Mouse (Mus musculus): ENCODE data around the gene Cyb5r1.
"Not testable (repeated sequence)": the region's sequence is repeated elsewhere in the genome, so short reads cannot be mapped to it uniquely, and the experiment has no call there.

Gene Cyb5r1

DNA sequence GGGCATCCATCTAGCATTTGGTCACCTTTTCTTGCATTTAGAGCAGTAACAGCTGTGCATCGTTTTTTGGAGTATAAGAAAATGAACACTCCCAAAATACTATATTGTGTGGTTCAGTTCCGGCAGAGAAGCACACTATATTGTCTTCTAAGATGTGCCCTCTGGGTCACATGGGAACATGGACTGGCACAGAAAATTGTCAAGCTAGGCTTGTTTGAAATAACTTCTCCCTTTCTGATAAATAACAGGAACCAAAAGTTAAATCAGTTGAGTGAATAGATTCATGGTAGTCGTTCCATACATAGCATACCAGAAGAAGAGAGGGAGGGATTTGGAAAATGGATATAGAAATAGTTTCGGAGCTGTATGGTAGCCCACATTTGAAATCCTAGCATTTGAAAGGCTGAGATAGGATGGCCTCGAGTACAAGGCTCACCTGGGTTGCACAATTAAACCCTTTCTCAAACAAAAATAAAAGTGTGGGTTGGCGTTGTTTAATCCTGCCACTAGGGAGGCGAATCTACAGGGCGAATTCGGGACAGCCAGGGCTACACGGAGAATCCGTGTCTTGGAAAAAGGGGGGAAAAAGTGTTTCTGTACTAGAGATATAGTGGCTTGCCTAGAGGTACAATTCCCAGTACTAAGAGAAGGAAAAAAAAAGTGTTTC, 9.3 kb downstream of the Cyb5r1 start:
- DNase-seq (ENCODE audit: low spot score in 2 of 2) = no peak

DNA sequence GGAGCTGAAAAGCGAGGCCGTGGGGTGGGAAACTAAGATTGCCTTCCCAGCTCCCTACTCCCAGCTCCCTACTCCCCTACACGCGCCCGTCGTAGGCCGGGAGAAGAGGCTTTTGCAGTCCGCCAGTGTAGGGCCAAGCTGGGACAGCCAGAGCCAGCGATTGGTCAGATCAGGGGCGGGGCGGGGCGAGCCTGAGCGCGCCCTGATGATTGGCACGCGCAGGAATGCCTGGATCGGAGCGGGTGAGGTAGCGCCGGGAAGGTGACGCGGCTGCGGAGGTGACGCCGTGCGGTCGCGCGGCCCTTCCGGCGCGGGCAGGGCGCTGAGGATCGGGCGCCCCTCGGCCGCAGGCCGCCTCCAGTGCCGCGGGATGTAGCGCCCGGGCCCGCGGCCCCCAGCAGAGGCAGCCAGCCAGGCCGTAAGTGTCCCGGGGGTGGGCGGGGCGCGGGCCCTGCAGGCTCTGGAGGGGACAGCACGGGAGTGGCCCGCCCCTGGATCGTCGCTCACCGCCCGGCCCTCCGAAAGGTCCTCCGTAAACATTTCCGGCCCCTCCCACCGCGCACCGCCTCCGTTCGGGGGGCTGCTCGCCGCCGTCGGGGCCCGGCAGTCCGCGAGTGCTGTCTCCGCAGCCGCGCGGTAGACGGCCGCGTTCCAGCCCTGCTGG, 9.9 kb downstream of the Cyb5r1 start, which contains the start of gene Adipor1:
TSS of gene Adipor1 (plus strand) at position 211 of the 664 bp plus-strand sequence.
- DNase-seq (ENCODE audit: low spot score in 2 of 2) = peak; percentile 94 to 98

DNA sequence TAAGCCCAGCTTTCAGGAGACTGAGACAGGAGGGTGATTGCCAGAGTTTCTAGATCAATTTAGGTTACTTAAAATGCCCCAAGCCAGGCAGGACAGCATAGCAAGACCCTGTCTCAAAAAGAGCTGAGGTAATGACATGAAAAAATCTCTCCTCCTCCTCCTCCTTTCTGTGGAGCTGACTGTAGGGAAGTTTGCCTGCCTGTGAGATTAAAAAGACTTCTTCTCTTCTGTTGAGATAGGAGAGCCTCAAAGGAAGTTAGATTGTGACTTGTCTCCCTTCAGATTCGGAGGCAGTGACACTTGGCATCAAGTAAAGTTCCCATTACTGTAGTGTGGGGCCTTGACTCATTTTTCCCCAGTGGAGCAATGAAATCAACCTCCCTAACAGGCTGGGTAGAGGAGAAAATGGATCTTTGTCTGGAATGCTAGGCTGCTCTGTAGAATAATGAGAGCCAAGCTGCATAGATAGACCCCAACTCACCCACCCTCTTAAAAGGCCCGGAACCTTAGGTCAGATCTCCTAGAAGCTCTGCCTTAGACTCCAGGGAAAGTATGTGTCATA, 13.1 kb downstream of the Cyb5r1 start:
- DNase-seq (ENCODE audit: low spot score in 2 of 2) = no peak

DNA sequence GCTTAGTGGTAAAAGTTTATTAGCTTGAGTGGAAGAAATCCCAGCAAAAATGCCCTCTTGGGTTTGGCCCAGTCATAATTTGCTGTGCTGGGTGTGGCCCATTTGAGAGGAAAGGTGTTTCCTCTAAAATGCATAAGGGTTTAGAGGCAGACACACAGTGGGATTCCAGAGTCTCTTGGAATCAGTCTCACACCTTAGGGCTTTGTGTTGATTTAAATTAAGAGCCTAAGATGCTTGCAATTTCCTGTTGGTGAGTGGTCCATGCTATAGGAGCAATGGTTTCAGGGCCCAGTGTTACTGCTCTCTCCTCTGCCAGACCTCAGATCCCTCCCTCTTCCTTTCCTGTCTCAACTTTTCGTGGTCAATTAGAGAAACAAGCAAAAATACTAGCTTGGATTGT, 13.8 kb downstream of the Cyb5r1 start:
- DNase-seq (ENCODE audit: low spot score in 2 of 2) = no peak

DNA sequence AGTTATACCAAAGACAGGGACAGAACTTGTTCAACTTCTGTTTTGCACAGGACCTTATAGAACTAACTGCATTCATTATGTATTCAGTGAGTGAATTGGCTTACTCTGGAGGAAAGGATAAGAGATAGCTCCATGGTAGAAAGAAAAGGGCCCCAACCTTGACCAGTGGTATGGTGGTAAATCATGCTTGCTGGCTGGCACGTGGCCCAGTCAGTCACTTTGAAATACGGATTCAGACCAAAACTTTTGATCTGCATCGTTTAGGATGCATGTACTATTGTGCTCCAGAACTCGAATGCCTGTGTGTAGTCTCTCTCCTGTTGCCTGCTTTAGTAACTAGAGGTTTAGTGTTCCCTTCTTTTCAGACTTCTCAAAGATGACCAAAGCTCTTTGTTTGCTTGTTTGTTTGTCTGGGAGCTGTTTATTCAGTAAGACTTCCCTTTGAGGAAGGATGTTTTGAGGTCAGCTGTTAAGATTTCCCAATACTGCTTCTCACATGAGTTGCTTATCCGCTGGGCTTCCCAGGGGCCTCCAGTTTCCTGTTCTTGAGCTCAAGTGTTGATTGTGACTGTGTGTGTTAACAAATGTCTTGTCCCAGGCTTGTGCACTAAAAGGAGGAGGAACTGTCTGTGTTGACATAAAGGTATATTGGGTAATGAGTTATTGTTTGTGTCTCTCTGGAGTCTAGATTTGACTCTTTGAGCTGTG, 14.5 kb downstream of the Cyb5r1 start:
- DNase-seq (ENCODE audit: low spot score in 2 of 2) = no peak

DNA sequence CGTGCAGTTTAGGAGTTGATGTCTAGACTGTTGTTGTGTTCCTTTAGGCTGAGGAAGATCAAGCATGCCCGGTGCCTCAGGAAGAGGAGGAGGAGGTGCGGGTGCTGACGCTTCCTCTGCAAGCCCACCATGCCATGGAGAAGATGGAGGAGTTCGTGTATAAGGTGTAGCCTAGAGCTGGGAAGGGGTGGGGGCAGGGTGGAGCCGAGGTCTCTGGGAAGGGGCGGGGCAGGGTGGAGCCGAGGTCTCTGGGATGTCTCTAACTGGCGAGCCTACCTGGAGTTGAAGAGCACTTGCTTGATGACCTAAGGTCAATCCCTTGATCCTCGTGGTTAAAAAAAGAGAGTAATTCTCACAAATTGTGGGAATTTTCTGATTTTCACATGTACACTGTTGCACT, 18.6 kb downstream of the Cyb5r1 start:
- no peak for DNase-seq (ENCODE audit: low spot score in 2 of 2)

DNA sequence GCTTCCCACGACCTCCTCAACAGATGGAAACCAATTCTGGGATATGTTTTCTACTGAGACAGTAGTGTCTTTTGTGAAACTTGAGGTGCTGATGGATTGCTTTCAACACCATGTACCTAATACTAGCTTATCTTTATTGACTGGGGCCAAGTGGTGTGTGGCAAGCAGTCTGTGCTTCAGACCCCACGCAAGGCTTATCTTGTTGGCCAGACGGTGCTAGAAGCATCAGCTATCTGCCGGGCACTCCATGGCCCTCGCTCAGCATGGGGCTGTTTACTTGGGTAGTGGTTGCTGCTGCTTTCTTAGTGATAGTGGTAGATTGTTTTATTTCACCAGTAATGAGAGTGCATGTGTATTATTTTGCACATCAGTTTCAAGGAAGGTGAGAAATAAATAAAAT, 20.9 kb downstream of the Cyb5r1 start:
- no peak for DNase-seq (ENCODE audit: low spot score in 2 of 2)

DNA sequence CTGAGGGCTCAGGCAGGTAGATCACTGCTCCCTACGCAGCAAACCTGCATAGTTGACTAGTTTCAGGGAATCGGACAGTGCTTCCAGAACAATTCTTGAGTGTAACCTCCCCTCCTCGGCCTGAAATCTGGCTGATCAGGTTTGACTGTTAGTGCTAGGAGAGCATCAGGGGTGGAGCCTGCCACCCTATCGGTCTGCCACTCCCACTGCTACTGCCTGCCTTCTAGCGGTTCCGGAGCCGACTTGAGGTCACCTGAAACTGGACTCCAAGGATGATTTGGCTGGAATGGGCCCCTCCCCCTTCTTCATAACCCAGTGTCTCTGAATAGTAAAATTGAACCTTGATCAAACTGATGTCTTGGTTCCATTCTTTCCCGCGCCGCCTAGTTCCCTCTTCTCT, 27.6 kb downstream of the Cyb5r1 start:
- no peak for DNase-seq (ENCODE audit: low spot score in 2 of 2)

DNA sequence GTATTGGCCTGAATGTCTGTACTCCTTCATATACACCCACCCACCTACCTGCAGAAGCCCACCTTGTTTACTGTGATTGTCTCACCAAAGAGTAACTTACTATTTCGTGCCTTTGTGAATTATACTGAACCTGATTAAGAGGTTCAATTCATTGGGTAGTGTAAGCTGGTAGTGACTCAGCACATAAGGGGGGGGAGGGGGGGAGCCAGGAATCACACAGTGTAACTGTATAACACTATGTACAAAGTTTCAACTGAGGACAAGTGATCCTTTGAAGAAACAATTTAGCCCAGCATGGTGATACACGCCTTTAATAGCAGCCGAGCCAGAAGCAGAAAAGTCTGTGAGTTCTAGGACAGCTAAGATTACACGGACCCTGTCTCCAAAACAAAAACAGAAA, 28.1 kb downstream of the Cyb5r1 start:
- no peak for DNase-seq (ENCODE audit: low spot score in 2 of 2)

DNA sequence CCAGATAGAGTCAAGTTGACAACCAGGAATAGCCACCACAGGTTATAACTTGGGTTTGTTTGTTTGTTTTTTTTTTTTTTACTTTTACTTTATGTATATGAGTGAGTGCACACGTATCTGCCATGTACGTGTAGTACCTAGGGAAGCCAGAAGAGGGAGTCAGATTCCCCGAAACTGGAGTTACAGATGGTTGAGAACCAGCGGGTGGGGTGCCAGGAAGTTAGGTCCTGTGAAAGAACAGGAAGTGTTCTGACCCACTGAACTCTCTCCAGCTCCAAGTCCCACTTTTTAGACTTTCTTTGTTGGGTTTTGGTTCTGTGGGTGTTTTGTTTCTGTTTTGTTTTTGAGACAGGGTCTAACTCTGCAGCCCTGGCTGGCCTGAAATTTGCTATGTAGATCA, 30.1 kb downstream of the Cyb5r1 start:
- no peak for DNase-seq (ENCODE audit: low spot score in 2 of 2)

DNA sequence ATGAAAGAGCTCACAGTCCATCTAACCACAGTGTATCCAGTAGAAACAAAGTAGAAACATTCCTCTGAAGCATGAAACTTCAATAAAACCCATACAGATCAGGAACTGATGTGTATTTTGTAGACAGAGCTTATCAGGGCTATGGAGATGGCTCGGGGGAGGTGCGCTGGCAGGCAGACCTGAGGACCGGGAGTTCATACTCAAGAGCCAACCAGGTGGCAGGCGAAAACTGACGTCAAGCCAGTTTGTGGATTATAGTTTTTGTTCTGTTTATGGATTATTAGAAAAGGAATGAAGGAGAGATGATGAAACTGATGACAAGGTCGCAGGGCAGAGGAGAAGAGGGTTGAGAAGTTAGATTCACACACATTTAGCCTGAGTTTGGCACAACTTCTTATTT, 35.1 kb downstream of the Cyb5r1 start:
- DNase-seq (ENCODE audit: low spot score in 2 of 2) = no peak

DNA sequence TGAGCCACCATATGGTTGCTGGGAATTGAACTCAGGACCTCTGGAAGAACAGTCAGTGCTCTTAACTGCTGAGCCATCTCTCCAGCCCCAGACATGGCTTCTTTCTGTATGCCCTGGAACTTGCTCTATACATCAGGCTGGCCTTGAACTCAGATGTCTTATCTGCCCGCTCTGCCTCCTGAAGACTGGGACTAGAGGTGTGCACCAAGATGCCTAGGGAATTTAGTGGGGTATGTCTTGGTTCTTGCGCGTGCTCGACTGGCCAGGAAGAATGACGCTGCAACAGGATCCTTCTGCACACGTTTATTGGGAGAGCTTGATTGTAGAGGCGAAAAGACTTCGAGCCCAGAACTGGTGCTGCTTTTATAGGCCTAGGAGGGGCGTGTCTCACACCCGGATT, 36.4 kb downstream of the Cyb5r1 start:
- DNase-seq (ENCODE audit: low spot score in 2 of 2) = not testable (repeated sequence)

DNA sequence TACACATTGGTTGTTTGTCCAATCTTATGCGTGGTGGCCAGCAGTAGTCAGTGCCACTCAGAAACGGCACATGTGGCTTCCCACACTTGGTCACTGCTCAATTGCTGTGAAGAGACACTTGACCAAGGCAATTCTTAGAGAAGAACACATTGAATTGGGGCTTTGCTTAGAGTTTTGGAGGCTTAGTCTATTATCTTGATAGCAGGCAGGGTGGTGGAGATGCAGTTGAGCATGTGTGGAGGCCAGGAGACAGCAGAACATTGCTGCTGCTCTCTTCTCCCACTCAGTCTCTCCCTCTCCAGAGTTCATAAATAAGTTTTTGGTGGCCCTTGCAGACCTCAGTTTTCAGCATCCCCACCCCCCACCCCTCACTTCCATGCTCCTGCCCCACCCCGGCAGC, 37.0 kb downstream of the Cyb5r1 start:
- no peak for DNase-seq (ENCODE audit: low spot score in 2 of 2)

DNA sequence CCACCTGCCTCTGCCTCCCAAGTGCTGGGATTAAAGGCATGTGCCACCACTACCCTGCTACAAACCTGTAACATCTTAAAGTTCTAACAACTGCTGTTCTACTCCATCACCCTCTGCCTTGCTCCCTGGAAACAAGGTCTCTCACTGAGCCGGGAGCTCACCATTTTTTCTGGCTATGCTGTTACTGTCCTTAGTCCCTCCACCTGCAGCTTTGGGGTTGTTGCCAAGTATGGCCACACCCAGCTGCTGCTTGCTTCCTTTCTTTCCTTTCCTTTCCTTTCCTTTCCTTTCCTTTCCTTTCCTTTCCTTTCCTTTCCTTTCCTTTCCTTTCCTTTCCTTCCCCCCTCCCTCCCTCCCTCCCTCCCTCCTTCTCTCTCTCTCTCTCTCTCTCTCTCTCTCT, 37.9 kb downstream of the Cyb5r1 start:
- DNase-seq (ENCODE audit: low spot score in 2 of 2) = not testable (repeated sequence)

DNA sequence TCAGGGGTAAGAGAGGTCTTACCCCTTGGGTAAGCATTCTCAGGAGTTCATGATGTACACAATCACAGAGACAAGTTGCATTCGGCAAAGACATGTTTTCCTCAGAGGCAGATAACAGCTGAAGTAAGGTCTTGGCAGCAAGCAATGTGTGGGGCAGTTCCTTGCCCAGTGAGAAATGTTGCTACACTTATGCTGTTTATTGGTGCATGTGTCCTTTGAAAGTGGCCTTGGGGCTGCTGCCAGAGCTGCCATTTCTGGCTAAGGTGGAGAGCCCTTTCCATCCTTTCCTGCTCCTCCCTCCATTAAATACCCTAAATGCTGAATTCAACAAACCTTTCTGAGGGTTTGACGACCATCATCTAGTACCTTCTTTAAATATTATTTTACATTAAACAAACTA, 40.1 kb downstream of the Cyb5r1 start:
- no peak for DNase-seq (ENCODE audit: low spot score in 2 of 2)

DNA sequence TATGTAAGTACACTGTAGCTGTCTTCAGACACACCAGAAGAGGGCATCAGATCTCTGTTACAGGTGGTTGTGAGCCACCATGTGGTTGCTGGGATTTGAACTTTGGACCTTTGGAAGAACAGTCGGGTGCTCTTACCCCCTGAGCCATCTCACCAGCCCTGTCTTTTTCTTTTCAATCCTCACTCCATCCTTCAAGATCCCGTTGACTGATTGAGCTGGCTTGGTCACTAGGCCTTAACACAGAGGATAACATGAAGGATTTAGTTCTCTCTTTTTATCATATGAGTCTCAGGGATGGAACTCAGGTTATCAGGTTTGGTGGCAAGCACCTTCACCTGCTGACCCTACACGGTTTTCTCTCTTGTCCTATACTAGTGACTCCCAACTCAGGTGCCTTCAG, 43.2 kb downstream of the Cyb5r1 start:
- not testable (repeated sequence) for DNase-seq (ENCODE audit: low spot score in 2 of 2)

DNA sequence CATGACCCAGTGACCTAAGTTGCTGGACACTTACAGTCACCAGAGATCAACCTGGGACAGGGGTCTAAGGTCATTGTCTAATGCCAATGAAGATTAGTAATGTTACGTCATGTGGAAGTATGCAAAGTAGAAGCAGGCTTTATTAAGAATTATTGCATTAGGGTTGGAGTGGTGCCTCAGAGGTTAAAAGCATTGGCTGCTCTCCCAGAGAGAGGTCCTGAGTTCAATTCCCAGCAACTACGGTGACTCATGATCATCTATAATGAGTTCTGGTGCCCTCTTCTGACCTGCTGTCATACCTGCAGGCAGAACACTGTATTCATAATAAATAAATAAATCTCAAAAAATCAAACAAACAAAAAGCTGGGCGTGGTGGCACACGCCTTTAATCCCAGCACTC, 44.8 kb downstream of the Cyb5r1 start:
- no peak for DNase-seq (ENCODE audit: low spot score in 2 of 2)

DNA sequence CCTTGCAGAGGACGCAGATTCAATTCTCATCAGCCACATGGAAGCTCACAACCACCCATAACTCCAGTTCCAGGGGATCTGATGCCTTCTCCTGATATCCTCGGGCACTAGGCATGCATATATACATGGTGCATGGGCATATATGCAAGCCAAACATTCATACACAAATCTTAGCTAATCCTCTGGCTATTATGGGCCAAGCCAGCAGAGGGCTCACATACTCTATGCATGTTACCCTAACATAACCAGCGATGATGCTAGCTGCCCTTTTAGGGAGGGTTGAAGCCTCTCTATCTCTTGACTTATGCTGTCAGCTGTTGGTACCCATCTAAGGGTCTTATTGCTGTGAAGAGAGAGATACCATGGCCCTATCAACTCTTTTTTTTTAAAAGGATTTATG, 45.6 kb downstream of the Cyb5r1 start:
- peak; percentile 21 to 38 for DNase-seq (ENCODE audit: low spot score in 2 of 2)

DNA sequence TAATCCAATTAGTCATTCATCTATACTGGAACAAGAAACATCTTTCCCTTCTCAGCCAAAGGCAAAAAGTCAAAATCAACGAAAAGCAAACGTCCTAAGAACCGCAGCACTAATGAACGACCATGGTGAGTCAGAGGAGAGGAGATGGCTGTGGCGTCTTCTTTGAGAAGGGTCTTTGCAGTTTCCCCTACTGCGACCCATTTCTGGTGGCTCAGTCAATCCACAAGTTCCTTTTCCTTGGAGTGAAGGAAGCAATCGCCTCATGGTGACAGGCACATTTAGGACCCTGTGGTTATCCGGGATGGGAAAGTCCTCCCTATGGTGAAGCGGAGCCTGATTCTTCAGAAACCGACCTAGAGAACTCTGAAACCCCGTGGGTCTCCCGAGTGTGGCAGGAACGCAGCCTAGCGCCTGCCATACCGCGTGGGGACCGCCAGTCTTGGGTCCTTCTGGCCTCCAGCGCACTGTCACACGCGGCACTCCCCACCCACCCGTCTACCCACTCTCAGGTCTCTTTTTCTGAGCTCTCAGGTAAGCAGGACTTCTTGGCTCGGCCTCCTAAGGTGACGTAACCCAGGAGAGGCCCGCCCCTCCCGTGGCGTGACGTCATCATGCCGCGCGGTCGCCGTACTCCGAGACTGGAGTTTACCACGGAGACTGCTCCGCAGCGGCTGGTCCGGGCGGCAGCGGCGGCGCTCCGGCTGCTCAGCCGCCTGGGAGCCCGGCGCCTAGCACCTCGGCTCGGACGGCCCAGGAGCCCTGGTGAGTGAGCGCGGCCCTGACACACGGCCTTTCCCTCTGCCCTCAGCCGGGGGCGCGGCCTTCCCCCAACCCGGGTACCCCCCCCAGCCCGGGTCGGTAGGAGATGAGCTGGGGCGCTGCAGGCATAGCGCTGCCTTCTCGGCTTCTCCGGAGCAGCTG, 49.8 kb downstream of the Cyb5r1 start, which contains the start of gene Klhl12:
TSS of gene Klhl12 (plus strand) at position 628 of the 921 bp plus-strand sequence.
- DNase-seq (ENCODE audit: low spot score in 2 of 2) = peak; percentile 95 to 97

DNA sequence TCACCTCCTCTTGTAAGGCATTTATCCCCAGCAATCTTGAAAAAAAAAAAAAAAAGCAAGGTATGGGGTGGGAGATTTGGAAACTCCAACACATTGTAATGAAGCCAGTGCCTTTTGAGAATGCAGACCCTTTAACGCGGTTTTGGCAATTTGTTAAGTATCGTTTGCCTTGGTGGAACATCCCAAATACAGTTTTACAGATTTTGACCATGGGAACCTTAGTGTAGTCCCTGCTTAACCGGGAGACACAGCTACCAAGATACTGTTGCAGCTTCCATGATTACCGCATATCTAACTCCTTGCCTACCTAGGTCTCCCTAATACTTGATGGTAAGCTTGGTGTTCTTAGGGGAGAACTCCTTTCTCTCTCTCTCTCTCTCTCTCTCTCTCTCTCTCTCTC, 50.7 kb downstream of the Cyb5r1 start:
- DNase-seq (ENCODE audit: low spot score in 2 of 2) = no peak

DNA sequence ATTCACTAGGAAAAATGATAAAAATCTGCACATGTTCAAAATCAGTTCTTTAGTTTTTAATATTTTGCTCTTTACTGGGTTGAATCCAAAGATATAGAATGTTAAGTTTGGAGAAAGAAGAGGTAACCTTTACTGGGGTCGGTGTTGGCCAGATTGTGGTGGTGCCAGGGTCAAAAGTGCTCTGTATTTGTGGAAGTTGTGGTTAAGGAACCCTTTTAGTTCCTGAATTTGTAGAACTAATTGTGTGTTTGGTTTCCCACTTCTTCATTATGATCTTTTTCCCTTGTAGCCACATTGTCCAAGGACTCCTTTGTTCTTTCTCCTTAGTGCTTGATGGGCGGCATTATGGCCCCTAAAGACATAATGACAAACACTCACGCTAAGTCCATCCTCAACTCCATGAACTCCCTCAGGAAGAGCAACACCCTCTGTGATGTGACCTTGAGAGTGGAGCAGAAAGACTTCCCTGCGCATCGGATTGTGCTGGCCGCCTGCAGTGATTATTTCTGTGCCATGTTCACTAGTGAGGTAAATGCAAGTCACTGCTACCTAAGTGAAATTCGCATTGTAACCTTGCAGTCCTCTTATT, 52.9 kb downstream of the Cyb5r1 start:
- no peak for DNase-seq (ENCODE audit: low spot score in 2 of 2)

Data from frontal cortex, postnatal 36 days (tissue).